Mouse (Mus musculus): ENCODE measurements at regions not wholly inside any gene's neighbourhood (a gene's known extent, or its start where the extent isn't known, plus 50 kb on each side); places are given as distances from the start of the nearest gene placed in this dataset.

GRCm38 (mm10) chr3:65047879-65048278, 61.3 kb upstream of the Kcnab1 start:
- Histone ChIP-seq H3K4me3 (replicated peaks; ENCODE audit: insufficient read depth, low read depth, low read length) (no peak overlapping the region), H3K27me3 (ENCODE audit: control insufficient read depth, insufficient read depth, low read length) (no peaks in the 10 kb centered on the region), H3K27ac (ENCODE audit: insufficient read depth, low read length) (no peak overlapping the region), H3K4me1 (ENCODE audit: control insufficient read depth, insufficient read depth, low read length) (no peaks in the 10 kb centered on the region)
- 93% methylated on average over 3 of the region's 3 CpGs for WGBS
- TF ChIP-seq POLR2A (IDR thresholded peaks at IDR 0.05; ENCODE audit: borderline replicate concordance, insufficient read depth, low read length) = no peak
- TF ChIP-seq CTCF (IDR thresholded peaks at IDR 0.05; ENCODE audit: borderline replicate concordance, insufficient read depth, low read depth, low read length) = no peak
- DNase-seq = no peak

GRCm38 (mm10) chr3:65055401-65055800, 53.8 kb upstream of the Kcnab1 start:
- no peaks in the 10 kb centered on the region for H3K4me1 ChIP-seq (ENCODE audit: control insufficient read depth, insufficient read depth, low read length)
- H3K4me3 ChIP-seq (replicated peaks; ENCODE audit: insufficient read depth, low read depth, low read length) = no peak overlapping the region
- no peak overlapping the region for H3K27ac ChIP-seq (ENCODE audit: insufficient read depth, low read length)
- no peak for TF ChIP-seq CTCF (IDR thresholded peaks at IDR 0.05; ENCODE audit: borderline replicate concordance, insufficient read depth, low read depth, low read length)
- TF ChIP-seq POLR2A (IDR thresholded peaks at IDR 0.05; ENCODE audit: borderline replicate concordance, insufficient read depth, low read length) = no peak
- DNase-seq = no peak
- 31% methylated on average over 3 of the region's 3 CpGs for WGBS
- H3K27me3 ChIP-seq (ENCODE audit: control insufficient read depth, insufficient read depth, low read length) = no peaks in the 10 kb centered on the region
